Mouse (Mus musculus): ENCODE measurements around the gene Uhrf1bp1l.

Uhrf1bp1l gene

DNA sequence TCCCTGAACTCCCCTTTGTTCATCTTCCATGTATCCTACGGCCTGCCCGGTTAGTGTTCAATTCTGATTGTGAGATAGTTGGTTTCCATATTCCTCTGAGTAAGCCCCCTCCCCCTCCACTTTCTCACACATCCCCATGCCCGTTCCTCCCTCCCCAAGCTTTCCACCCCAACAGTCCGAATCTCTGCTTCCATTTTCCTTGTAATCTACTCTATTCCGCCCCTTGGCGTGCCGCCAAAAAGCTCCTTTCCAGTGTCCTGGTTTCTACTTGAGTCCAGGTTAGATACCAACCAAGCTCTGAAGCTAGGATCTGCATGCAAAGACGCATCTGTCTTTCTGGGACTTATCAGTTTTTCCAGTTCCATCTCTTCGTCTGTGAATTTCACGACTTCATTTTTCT lies 88.4 kb downstream of the Uhrf1bp1l start:
- in situ Hi-C loops (cut with MboI, MseI) = no loop called here

GRCm38 (mm10) chr10:89837476-89837875 lies 92.7 kb downstream of the Uhrf1bp1l start:
- in situ Hi-C loops (cut with MboI, MseI) = no loop called here

- in situ Hi-C loops (cut with MboI, MseI) = no loop called here
These were observed 94.0 kb downstream of the Uhrf1bp1l start for GRCm38 (mm10) chr10:89838834-89839233.

DNA sequence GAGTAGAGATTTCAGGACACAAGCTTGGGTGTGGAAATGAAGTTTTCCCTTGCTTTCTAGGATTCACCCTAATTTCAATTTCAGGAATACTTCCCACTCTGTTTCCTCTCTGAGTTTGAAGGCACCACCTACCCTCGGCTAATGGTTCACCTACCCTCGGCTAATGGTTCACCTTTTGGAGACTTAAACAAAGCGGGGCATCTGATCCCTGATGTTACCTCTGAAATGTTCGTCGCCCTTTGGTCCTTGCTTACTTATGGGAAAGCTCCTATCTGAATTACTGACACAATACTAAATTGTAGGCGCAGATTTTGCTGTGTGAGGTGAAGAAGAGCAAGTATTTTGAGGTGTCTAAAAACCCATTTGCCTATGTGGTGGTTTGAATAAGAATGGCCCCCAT lies 106.2 kb downstream of the Uhrf1bp1l start:
- in situ Hi-C loops (cut with MboI, MseI) = loop anchor here (25.0 kb wide), 1 partner anchor 1939 kb away; no protein-coding TSS in a partner anchor

DNA sequence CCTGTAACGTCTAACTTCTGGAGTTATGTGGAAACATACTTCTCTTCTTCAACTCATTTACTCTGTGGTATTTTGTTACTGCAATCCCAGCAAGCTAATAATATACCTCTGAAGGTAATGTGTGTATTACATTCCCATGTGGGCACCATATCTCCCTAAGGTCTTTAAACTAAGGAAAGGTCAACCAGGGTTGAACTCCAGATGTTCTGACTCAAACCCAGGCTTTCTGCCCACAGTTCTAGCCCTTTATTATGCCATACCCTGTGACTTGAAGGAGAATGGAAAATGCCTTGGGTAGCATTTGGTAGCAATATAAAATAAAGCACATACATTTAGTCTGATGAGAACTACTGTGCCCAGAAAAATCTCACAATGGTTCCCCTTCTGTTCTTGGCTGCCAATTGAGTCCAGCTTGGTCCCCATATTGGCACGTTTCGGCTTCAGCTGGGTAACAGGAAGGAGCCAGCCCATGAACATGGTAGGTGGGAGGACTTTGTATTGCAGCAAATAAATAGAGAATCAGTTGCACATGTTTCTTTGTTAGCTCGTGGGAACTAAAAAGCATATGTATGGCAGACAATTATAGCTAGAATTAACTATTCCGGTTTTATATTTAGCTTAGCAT lies 110.6 kb downstream of the Uhrf1bp1l start:
- in situ Hi-C loops (cut with MboI, MseI) = loop anchor here (25.0 kb wide), 1 partner anchor 1943 kb away; no protein-coding TSS in a partner anchor

DNA sequence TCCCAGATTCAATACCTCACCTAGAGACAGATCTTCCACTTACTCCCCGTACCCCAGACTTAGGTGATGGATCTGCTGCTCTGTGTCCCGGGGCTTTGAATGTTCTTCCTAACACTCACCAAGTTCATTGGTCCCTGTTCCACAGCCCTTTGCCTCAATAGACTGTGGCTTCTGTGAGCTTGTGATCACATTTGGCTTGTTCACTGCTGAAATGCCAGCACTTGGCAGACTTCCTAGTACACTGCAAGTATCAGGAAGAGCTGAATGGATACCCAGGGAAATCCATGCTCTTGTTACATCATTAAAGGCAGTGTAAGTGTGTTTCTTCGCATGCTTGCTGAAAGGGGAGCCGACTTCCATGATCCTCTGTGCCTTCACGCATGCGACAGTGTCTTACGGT lies 111.5 kb downstream of the Uhrf1bp1l start:
- in situ Hi-C loops (cut with MboI, MseI) = loop anchor here (25.0 kb wide), 1 partner anchor 1944 kb away; no protein-coding TSS in a partner anchor

DNA sequence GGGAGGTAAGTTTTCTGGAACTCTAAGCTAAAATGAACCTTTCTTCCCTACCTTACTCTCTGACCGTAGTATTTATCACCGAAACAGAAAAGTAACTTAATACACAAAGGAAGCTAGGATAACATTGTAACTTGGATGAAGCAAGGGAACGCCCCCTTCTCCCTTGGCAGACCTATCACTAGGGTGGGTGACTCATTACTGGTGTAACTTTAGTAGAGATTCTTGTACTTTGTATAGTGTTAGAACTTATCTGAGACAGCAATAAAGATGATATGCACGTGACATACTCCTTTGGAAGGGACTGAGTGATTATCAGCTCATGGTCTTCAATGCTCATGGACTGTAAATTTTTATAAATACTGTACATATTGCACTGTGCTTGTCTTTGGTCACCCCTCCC lies 123.4 kb downstream of the Uhrf1bp1l start:
- in situ Hi-C loops (cut with MboI, MseI) = loop anchor here (25.0 kb wide), 1 partner anchor 1956 kb away; no protein-coding TSS in a partner anchor

DNA sequence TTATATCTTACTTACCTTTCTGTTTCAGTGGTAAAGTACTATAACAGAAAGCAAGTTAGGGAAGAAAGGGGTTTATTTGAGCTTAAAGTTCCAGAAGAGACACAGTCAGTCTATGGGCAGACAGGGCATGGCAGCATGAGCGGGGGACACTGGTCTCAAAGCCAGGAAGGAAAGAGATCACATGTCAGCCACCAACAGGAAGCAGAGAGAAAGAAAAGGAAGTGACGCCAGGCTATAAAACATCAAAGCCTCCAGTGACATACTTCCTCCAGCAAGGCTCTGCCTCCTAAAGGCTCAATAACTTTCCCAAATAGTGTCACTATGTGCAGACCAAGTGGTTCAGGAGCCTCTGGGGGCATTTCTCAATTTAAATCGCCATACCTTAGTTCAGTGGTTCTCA lies 124.0 kb downstream of the Uhrf1bp1l start:
- in situ Hi-C loops (cut with MboI, MseI) = loop anchor here (25.0 kb wide), 1 partner anchor 1957 kb away; no protein-coding TSS in a partner anchor
